Mouse (Mus musculus) retina, postnatal 1 day (tissue): ENCODE results near the gene Dock8.
A peak's percentile ranks its signal among the peaks of the same experiment; 100 is the strongest.

Experiments
- DNase-seq: peaks from one replicate; pipeline ENCODE4 v3.0.0-alpha.2; 2012

Gene Dock8

GRCm38 (mm10) chr19:25203077-25203476 lies 203.7 kb downstream of the Dock8 start:
- no peak for DNase-seq

- no peak for DNase-seq
These were observed 207.6 kb downstream of the Dock8 start for GRCm38 (mm10) chr19:25206969-25207368.

GRCm38 (mm10) chr19:25207731-25208361 lies 208.5 kb downstream of the Dock8 start:
- peak; percentile 54 for DNase-seq

- no peak for DNase-seq
These were observed 209.3 kb downstream of the Dock8 start for GRCm38 (mm10) chr19:25208596-25209110.

- DNase-seq: no peak
These were observed 221.3 kb downstream of the Dock8 start for GRCm38 (mm10) chr19:25220611-25221010.

- no peak for DNase-seq
These were observed 222.8 kb downstream of the Dock8 start for GRCm38 (mm10) chr19:25221964-25222640.

GRCm38 (mm10) chr19:25230058-25230974 lies 231.0 kb downstream of the Dock8 start:
- no peak for DNase-seq

GRCm38 (mm10) chr19:25230975-25231334 lies 231.6 kb downstream of the Dock8 start:
- DNase-seq: no peak

GRCm38 (mm10) chr19:25232032-25232431 lies 232.7 kb downstream of the Dock8 start:
- no peak for DNase-seq

GRCm38 (mm10) chr19:25236596-25237491 lies 237.5 kb downstream of the Dock8 start, which contains the start of gene Kank1:
Gene Kank1 (plus strand): TSS chr19:25236975.
- DNase-seq: peak; percentile 78

- DNase-seq: peak; percentile 58
These were observed 238.2 kb downstream of the Dock8 start for GRCm38 (mm10) chr19:25237492-25238040.

GRCm38 (mm10) chr19:25238121-25238520 lies 238.8 kb downstream of the Dock8 start:
- no peak for DNase-seq

- DNase-seq: no peak
These were observed 244.2 kb downstream of the Dock8 start for GRCm38 (mm10) chr19:25243566-25243965.

- no peak for DNase-seq
These were observed 246.7 kb downstream of the Dock8 start for GRCm38 (mm10) chr19:25246062-25246461.

GRCm38 (mm10) chr19:25247858-25248552 lies 248.7 kb downstream of the Dock8 start:
- no peak for DNase-seq

- no peak for DNase-seq
These were observed 249.9 kb downstream of the Dock8 start for GRCm38 (mm10) chr19:25249230-25249629.

GRCm38 (mm10) chr19:25251610-25252140 lies 252.3 kb downstream of the Dock8 start:
- DNase-seq: no peak
